Mouse (Mus musculus) splenic B cell, adult 2 months (primary cell): ENCODE results near the gene Zfp593.
"Not testable (repeated sequence)": the region's sequence is repeated elsewhere in the genome, so short reads cannot be mapped to it uniquely, and the experiment has no call there.

ENCODE experiments used
- DNase-seq: peaks from one replicate; pipeline ENCODE4 v3.0.0-alpha.2; 2011; ENCODE audit warnings: low read depth, low spot score
- H3K27me3 ChIP-seq: 2 replicates; pipeline ENCODE4 v1.6.1; 2012; ENCODE audit warnings: mild to moderate bottlenecking, low read length, moderate library complexity, mixed read lengths; ENCODE audit not compliant: control insufficient read depth, poor library complexity, insufficient read depth, severe bottlenecking
- H3K36me3 ChIP-seq: 2 replicates; pipeline ENCODE4 v1.6.1; 2012; ENCODE audit warnings: mild to moderate bottlenecking, low read length, moderate library complexity, mixed read lengths; ENCODE audit not compliant: control insufficient read depth, poor library complexity, insufficient read depth, severe bottlenecking

The Zfp593 gene

DNA sequence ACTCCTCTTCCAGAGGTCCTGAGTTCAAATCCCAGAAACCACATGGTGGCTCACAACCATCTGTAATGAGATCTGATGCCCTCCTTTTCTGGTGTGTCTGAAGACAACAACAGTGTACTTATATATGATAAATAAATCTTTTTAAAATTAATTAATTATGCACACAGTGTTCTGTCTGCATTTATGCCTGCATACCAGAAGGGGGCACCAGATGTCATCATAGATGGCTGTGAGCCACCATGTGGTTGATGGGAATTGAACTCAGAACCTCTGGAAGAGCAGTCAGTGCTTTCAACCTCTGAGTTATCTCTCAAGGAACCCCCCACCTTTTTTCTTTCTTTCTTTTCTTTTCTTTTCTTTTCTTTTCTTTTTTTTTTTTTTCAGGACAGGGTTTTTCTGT lies 24.2 kb upstream of the Zfp593 start:
- not testable (repeated sequence) for H3K36me3 ChIP-seq, H3K27me3 ChIP-seq
- DNase-seq: peak; percentile 63

DNA sequence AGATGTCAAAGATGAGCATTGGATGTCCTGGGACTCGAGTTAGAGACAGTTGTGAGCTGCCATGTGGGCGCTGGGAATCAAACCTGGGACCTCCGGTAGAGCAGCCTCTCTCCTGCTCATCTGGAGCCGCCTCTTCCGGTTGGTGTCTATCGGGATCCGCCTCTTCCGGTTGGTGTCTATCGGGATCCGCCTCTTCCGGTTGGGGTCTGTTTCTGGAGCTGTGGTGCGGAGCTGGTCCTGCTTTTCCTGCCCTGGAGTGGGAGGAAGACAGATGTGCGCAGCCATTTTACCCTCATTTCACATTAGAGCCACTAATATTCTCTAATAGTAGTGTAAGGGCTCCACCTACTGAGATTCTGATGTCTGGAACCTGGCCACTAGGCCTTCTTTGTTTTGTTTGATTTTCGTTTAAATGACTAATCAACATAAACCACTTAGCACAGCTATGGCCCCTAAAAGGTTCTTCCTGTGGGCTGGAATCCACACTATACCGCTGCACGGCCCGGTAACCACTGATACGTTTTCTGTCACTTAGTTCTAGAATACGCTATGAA lies 22.8 kb upstream of the Zfp593 start:
- H3K27me3 ChIP-seq: no peaks in the 10 kb centered on the region
- no peak for DNase-seq
- no peaks in the 10 kb centered on the region for H3K36me3 ChIP-seq

DNA sequence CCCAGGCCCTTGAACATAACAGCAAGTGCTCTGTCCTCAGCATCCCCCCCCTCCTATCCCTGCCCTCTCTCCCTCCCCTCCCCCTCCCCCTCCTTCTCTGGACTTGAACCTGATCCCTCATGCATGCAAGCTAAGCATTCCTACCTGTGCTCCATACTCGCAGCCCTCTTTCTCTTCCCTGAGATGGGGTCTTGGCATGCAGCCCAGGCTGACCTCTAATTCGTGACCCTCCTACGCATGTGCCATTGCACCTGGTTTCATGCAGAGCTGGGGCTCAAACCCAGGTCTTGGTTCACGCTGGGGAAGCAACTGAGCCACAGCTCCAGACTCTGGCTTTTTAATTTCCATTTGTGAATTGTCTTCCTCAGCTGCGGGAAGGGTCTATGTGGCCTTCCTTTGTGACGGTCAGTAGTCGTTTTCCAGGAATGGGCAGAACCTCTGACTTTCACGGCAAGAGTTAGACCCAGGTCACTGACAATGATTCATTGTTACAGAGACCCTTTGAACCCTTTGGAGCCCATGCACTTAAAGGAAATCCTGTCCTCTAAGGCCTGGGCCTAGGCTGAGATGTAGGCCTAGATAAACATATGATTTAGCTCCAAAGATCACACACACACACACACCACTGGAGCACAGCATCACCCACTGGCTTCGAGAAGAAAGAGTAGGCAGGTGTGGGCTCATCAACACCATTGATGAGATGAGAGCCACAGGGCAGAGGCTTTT lies 20.6 kb upstream of the Zfp593 start:
- Histone ChIP-seq H3K36me3 (no peaks in the 10 kb centered on the region), H3K27me3 (no peaks in the 10 kb centered on the region)
- DNase-seq: no peak

DNA sequence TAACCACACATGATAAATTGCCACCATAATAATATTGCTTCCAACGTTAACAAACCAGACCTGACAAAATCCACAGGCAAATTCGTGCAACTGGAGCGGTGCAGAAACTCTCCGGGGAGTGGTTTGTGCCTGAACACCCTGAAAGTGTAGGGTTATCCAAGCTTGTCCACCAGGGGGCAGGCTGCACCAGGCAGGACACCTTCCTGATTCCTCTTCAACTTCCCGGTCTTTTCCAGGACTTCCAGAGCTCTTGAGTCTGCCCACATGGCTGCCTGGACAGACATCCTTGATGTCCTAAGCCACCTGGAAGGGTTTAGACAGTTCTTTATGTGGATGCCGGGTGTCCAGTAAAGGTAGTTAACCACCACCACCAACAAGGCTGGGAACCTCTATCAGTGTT lies 17.8 kb upstream of the Zfp593 start:
- H3K27me3 ChIP-seq: no peaks in the 10 kb centered on the region
- H3K36me3 ChIP-seq: no peaks in the 10 kb centered on the region
- peak; percentile 47 for DNase-seq

DNA sequence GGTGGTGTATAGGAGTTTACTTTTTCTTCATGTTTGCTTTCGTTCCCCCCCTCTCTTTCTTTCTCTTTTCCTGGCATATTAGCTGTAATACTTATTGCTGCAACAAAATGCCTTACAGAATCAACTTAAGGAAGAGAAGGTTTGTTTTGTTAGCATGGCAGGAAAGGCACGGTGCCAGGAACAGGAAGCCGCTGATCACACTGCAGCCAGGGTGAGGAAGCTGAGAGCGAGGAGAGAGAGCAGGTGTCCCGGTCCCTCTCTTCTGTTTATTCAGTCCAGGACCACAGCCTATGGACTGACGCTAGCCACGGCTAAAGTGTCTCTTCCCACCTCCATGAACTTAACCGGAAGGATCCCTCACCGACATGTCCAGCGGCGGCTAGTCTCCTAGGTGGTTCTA lies 13.0 kb upstream of the Zfp593 start:
- Histone ChIP-seq H3K27me3 (no peaks in the 10 kb centered on the region), H3K36me3 (no peaks in the 10 kb centered on the region)
- no peak for DNase-seq

DNA sequence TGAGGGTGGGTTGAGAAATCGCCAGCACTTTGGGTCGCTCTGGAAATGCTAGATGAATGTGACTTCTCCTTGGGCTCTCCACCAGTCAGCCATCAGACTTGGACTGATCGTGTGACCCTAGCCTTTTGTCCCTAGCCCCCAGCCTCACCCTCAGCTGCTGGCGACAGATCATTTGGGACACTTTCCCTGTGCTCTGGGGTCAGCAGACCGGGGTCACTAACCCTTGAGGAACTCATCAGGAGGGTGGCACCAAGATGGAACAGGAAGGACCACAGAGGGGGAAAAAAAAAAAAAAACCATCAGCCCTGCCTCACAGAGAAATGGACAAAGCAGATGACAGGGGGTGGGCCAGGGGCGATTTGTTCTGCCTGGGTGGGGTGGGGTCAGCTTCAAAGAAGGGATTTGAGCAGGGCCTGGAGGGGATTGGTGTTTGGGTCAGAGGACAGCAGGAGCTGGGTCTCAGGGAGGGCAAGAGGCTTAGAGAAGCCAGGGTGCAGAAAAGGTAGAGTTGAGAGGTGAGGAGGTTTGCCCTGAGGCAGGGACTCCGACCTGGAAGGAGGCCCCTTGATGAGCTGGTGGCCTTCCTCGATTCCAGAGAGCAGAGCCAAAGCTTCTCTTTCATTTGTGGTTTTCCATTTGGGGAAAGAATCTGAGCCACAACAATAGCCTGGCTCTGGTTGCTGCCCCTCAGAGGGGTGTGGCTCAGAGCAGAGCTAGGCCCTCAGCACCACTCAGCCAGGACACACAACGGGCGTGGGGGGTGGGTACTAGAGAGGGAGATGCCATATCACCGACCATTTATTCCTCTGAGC lies 12.0 kb upstream of the Zfp593 start:
- Histone ChIP-seq H3K27me3 (peaks cover 2% of the 10 kb centered on the region; the same call in 1 of the 2 replicates), H3K36me3 (no peaks in the 10 kb centered on the region)
- no peak for DNase-seq

DNA sequence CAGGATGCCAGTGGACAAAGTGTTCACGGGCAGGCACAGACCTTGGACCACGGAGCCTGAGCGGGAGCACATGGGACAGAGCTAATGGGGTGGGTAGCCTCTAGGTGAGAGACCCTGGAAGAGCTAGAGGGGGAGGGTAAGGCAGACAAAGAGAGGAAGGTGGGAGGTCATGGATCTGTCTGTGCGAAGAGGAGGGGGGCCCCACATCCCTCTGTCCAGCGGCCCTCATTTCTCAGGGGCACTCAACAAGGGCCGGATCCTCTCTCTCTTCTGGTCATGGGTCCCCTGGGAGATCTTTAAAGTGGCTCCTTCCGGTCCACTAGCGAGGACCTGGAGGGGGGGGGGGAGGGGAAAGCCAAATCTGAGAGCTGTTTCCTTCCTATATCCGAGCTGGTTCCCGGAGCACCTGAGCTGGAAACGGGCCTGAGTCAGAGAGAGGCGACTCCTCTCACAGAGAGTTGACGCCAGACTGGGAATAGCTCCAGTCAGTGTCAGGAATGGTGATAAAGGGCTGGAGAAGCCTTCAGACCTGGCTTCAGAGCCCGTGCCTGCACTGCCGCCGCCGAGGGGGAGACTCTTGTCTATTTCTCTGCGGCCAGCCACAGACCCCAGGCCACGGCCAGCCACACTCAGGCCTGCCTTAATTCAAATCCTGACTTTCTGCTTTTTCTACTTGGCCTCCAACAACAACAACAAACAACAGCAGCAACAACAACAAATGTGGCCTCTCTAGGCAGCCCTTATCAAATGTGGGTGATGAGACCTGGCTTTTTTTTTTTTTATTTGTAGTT lies 11.2 kb upstream of the Zfp593 start:
- H3K27me3 ChIP-seq: peaks cover 2% of the 10 kb centered on the region; the same call in 1 of the 2 replicates
- no peaks in the 10 kb centered on the region for H3K36me3 ChIP-seq
- DNase-seq: no peak

DNA sequence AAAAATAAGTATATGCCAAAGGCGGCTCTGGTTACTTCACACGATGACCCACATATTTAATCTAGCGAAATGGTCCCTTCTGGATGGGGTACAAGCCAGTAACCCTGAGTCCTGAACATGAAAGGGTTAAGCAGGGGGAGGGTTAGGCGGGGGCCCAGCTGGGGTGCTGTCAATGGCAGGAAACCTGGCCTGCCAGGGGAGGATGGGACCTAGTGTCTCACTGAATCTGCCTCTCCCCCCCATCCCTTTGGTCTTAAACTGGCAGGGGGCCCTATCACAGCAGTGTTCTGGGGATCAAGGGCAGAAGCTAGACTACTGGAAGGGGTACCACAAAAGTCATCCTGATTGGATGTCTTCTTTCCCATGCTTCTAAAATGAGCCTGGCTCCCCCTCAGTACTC lies 10.5 kb upstream of the Zfp593 start:
- no peak for DNase-seq
- Histone ChIP-seq H3K36me3 (no peaks in the 10 kb centered on the region), H3K27me3 (peaks cover 2% of the 10 kb centered on the region; the same call in 1 of the 2 replicates)

DNA sequence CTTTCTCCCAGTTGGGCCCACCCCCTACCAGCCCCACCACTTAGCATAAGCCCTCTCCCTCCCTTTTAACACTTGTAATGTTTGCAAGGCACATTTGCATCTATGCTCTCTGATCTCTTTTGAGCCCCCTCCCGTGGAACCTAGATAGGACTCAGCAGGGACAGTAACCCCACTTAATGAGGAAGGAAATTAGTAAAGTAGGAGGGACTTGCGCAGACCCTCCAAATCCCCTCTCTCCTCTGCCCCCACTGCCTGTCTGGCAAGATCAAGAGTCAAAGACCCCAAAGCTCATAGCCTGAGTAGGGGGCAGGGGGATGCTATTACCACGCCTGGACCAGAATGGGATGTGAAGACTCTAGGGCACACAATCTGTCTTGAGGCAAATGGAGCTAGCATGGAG lies 9.4 kb upstream of the Zfp593 start:
- peaks cover 2% of the 10 kb centered on the region; the same call in 1 of the 2 replicates for H3K27me3 ChIP-seq
- H3K36me3 ChIP-seq: no peaks in the 10 kb centered on the region
- no peak for DNase-seq

DNA sequence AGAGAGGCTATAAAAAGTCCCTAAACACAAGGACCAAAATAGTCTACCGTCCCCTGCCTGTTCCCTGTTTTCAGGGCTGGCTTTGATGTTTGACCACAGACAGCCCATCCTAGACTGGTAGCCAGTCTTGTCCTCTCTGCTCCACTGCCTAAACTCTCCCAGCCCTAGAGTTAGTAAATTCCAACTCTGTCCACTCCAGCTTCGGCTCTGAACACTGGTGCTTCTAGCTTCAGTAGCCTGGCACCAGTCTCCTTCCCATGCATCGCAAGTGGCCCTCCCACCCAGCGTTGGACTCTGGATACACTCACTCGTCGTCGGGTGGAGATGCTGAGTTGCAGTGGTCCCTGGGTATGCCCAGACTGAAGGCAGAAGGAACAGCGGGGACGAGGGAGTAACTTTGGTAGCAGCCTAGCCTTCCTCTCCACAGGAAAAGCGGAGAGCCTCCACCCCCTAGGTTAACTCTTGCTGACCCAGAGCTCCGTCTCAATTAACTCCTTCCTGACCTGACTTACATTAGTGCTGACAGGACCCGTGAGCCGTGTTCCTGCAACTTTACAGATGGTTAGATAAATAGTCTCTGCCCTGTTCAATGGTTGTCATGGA lies 8.4 kb upstream of the Zfp593 start, which contains the start of gene Grrp1:
Gene Grrp1, minus strand, starts transcription at position 385 of the 603 bp plus-strand sequence.
- Histone ChIP-seq H3K36me3 (no peaks in the 10 kb centered on the region), H3K27me3 (peaks cover 2% of the 10 kb centered on the region; the same call in 1 of the 2 replicates)
- DNase-seq: no peak

DNA sequence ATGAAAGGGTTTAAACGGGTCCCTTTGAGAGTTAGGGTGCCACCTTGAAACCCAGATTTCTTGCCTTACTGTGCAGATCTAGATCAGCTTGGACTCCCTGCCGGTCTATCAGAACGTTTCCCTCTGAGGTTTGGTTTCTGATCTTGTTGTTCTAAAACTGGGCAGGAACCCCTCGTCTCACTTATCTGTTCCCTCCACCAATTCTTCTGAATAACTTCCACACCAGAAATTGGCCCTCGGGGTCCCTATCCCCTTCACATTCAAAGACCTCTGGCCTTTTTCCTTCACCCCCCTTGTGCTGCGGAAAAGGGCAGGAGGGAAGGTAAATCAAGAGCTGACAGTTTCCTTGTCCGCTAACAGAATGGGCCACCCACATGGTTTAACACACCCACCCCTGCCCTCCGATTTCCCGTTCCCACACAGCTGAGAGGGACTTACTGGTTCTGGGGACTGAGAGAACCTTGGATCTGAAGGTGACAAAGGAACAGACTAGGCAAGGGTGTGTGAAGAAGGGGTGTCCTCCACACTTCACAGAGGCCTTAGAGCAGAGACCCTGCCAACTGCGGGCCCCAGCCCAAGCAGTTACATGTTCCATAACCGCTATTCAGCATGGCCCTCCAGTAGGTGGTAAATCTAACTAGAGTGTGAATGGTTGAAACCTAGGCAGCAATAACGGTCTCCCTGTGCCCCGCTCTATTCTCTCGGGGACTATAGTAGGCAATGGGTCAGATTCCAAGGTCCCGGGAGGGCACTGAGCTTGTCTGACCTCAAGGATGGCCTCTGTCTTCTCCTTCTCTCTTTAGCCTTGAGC lies 7.7 kb upstream of the Zfp593 start:
- Histone ChIP-seq H3K36me3 (no peaks in the 10 kb centered on the region), H3K27me3 (peaks cover 2% of the 10 kb centered on the region; the same call in 1 of the 2 replicates)
- no peak for DNase-seq

DNA sequence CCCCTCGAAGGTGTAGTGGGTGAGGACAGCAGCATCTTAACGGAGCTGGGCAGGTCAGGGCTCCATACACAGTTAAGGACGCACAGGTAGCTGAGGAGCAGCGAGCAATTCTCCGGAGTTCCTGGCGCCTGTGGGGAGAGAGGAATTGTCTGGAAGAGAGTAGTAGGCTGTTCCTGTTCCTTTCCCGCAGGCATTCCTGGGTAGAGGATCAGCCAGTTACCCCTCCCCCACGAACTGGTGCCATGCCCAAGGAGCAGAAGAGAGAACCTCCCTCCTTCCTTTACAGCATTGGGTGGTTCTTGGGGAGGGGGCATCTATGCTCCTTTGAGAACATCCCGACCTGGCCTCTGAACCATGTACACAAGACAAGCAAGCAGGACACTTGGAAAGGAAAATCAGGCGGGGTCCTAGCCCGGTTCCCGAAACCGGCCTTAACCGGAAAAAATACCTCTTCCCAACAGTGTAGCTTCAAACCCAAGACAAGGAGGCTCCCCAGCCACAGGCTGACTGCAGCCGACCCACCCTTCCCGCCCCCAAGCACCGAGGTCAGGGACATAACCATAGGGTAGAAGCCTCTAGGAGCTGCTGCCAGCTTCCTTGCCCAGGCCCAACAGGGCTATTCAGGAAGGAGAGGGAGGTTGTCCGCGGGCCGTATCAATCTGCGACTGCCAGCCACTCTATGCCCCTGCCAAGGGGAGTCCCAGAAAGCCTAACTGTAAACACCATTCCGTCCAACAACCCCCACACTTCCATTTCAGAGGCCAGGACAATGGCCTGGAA lies 6.9 kb upstream of the Zfp593 start:
- no peaks in the 10 kb centered on the region for H3K36me3 ChIP-seq
- DNase-seq: no peak
- H3K27me3 ChIP-seq: peaks cover 2% of the 10 kb centered on the region; the same call in 1 of the 2 replicates
